Mouse (Mus musculus): ENCODE measurements around the gene Vps53. TPM values are rescaled to one million over a fixed set of nuclear protein-coding genes. Genes with fewer than 3 reads are reported as not detected.
"Not testable (repeated sequence)": the region's sequence is repeated elsewhere in the genome, so short reads cannot be mapped to it uniquely, and the experiment has no call there.

Gene Vps53
- polyA plus RNA-seq, 2 experiments from 2014 or later, result 44.5 to 55.8 TPM

DNA sequence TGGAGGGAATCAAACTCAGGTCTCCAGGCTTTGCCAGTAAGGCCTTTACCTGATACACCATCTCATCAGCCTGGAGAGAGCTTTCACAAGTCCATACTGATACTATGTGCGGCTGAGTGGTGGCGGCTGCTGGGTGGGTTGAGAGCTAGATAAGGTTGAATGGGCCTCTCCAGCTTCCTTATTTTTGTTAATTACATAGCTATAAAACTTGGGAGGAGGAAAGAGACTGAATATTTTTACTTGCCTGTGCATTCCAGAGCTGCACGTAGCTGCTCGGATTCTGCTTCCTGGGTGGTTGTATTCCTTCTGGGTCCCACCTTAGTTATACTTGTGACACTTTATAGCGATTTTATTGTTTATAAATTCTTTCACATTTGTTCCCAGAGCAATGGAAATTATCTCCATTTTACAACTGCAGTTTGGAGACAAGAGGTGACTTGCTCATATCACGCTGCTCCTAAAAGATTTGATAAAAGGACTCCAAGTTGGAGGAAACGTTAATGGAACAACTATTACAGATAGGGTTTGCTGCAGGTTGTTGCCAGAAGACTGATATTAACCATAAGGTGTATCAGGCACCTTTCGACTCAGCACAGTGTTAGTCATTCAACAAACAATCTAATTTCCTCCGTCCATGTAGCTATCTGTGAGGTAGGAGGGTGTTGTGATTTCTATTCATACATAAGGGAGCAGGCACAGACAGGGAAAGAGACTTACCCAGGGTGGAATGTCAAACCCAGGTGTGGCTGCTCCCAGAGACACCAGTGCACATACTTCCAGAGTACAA is 168.4 kb downstream of the Vps53 start:
- no peak for ATAC-seq

DNA sequence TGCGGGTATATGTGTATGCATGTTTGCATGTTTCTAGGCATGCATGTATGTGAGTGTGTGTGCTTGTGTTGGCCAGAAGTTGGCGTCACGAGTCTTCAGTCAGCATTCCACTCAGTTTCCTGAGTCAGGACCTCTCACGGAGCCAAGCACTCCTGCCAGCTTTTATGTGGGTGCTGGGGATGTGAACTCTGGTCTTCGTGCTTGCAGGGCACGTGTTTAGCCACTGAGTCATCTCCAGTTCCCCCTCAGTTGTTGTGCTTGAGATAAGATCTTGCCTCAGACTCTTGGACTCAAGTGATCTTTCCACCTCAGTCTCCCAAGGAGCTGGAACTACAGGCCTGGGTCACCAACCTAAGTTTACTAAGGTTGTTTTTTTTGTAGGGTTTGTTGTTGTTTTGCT is 170.3 kb downstream of the Vps53 start:
- no peak for ATAC-seq

DNA sequence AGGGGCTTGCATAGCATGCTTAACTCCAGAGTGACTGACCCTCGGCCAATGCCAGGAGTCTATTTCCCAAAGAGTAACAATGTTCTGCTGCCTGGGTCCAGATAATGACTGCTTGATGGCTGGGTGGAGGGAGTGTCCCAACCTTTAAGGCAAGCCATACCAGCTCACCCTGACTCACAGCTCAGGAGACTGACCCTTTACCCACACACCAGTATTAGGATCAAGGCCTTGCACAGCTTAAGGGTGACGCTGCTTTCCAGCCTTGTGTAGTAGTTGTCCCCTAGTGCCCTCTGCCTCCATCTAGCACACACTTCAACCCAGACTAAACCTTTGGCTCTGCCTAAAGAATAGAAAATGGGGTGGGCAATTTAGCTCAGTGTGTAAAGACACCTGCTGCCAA is 171.3 kb downstream of the Vps53 start:
- no peak for ATAC-seq

DNA sequence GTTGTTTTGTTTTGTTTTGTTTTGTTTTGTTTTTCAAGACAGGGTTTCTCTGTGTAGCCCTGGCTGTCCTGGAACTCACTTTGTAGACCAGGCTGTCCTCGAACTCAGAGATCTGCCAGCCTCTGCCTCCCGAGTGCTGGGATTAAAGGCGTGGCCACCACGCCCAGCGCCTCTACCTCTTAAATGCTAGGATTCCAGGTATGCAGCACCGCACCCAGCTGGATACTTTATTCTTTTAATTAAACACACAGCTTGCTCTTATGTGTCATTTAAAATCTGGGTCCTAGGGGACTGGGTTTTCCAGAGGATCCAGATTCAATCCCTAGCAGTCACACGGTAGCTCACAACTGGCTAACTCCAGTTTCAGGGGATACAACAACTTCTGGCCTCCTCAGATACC is 175.2 kb downstream of the Vps53 start:
- ATAC-seq, result not testable (repeated sequence)

DNA sequence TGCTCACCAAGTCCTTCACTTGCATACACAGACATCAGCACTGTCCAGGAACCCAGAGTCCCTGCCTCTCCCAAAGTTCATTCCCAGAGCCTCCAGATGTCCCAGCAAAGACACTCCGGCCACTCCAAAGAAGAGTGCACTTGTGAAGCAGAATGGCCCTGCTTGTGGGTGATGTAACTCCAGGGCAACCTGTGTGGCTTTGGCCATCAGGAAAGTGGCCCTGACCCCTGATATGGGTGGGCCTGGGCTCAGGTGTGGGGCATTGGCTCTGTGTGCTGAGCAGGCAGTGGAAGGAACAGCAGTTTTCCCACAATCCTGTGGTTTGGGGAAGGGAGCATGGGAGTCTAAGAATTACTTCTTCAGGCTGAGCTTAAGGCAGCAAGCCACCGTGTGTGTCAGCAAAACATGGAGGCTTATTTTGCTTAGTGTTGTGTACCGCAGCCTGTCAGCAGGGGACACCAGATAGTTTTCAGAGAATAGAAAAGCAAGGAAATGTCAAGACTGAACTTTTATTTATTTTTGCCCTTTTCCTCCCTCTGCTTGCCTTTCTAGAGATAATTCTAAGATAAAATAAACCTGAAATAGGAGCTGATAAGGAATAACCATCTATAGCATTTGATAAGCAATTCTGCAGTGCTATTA is 178.1 kb downstream of the Vps53 start:
- no peak for ATAC-seq

DNA sequence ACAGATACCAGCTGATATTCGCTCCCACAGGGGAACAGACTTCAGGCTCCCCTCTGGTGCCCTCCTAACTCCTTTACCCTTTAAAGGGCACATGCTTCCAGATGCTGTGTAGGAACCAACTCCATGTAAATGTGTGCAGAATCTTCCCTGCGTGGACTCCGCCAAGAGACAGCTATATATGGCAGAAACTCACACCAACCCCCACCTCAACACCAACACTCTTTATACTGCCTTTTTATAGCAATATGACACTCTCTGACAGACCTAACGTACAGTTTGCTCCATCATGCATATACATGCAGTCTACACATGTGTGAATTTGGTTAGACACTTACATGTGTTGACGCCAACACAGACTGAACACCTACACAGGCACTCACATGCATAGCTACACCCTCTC is 178.7 kb downstream of the Vps53 start:
- ATAC-seq, result no peak

DNA sequence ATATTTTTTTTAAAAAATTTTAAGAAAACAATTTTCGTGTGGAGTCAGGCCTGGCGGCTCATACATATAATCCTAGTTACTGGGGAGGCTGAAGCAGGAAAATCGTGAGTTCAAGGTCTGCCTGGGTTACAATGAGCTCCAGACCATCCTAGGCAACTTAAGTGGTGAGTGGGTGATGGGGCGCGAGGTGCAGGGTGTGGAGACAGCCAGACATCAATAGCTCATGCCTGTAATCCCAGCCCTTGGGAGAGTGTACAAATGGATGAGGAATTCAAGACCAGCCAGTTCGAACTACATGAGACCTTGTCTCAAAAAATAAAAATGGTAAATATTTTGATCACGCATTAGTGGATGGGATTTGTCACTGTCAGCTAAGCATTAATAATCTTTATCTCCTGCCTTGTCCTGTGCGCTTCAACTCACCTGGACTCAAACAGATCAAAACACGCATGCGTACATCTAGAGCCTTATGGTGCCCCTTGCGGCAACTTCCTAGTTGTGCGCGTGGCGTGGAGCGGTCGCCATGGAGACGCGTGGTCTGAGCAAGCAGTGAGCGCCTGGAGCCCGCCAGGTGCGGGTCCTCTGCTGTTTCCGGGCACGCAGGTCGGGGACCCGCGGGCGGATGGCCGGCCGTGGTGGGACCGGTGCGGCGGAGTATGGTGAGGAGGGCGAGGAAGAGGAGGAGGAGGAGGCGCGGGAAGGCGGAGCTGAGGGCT is 179.8 kb downstream of the Vps53 start, which contains the start of gene 1700016K19Rik:
1700016K19Rik (plus strand) TSS at position 473 of the 716 bp plus-strand sequence.
- peak; percentile 97 for ATAC-seq

Other genes starting within 250 kb of the Vps53 start
- 1 to 10 TPM; 5.9 to 8.0 TPM for gene Rph3al, start 241.2 kb downstream of the Vps53 start, polyA plus RNA-seq (2017; shearing (Covaris generic))
- gene 1700016K19Rik, start 179.7 kb downstream of the Vps53 start, polyA plus RNA-seq (2017; shearing (Covaris generic)), result under 1 TPM in 1 of 2 experiments, not detected in 1; 0.37 TPM
- gene Rflnb, start 151.9 kb downstream of the Vps53 start, polyA plus RNA-seq (2017; shearing (Covaris generic)), result 10 to 100 TPM; 13.7 to 15.9 TPM
- 1 to 10 TPM; 4.1 to 4.9 TPM for gene Fam57a, start within 50 bp of the Vps53 start, polyA plus RNA-seq (2017; shearing (Covaris generic))
- not detected for gene Dbil5, start 38.0 kb upstream of the Vps53 start, polyA plus RNA-seq (2017; shearing (Covaris generic))
- 10 to 100 TPM in 1 of 2 experiments, 1 to 10 TPM in 1; 7.0 to 13.4 TPM for gene Gemin4, start 38.0 kb upstream of the Vps53 start, polyA plus RNA-seq (2017; shearing (Covaris generic))
- gene Mrm3, start 64.1 kb upstream of the Vps53 start, polyA plus RNA-seq (2017; shearing (Covaris generic)), result 10 to 100 TPM in 1 of 2 experiments, 1 to 10 TPM in 1; 9.3 to 14.0 TPM
- 10 to 100 TPM; 82.6 to 96.9 TPM for gene Glod4, start 64.1 kb upstream of the Vps53 start, polyA plus RNA-seq (2017; shearing (Covaris generic))
- 1 to 10 TPM in 1 of 2 experiments, under 1 TPM in 1; 0.71 to 1.8 TPM for gene Nxn, start 219.5 kb upstream of the Vps53 start, polyA plus RNA-seq (2017; shearing (Covaris generic))
- 10 to 100 TPM; 52.1 to 72.8 TPM for gene Timm22, start 227.3 kb upstream of the Vps53 start, polyA plus RNA-seq (2017; shearing (Covaris generic))

Data from activated CD4-positive, CD25-positive, alpha-beta regulatory T cell, adult 4 months (primary cell).